Mouse (Mus musculus) cortical plate, adult 2 months (tissue): ENCODE measurements around the gene Rxylt1. TPM values are rescaled to one million over a fixed set of nuclear protein-coding genes. Genes with fewer than 3 reads are reported as not detected.

Source experiments
- H3K27ac ChIP-seq: fragments of 200-500 bp; 2 replicates; pipeline ENCODE4 v1.5.1; 2012; ENCODE audit warnings: low read length, control low read depth, inconsistent platforms; ENCODE audit not compliant: insufficient read depth
- H3K4me1 ChIP-seq: fragments of 200-500 bp; 2 replicates; pipeline ENCODE4 v1.6.1; 2011; ENCODE audit warnings: low read length; ENCODE audit not compliant: control insufficient read depth, insufficient read depth
- H3K4me3 ChIP-seq: fragments of 200-500 bp; 2 replicates; pipeline ENCODE4 v1.5.1; 2011; ENCODE audit warnings: mild to moderate bottlenecking, low read length, control low read depth; ENCODE audit not compliant: insufficient read depth
- CTCF ChIP-seq: fragments of 200-500 bp; IDR thresholded peaks from 2 replicates; pipeline ENCODE4 v1.5.1; 2011; ENCODE audit warnings: mild to moderate bottlenecking, control low read depth, low read length; ENCODE audit not compliant: insufficient read depth; ENCODE audit errors: extremely low read depth
- POLR2A ChIP-seq: fragments of 200-500 bp; IDR thresholded peaks from 2 replicates; pipeline ENCODE4 v1.6.1; 2011; ENCODE audit warnings: mild to moderate bottlenecking, low read length, control low read depth; ENCODE audit not compliant: insufficient read depth; ENCODE audit errors: extremely low read depth
- polyA plus RNA-seq: library from polyadenylated mRNA; depleted of rRNA; stranded (reverse); fragments of >200 nt; gene quantifications from 2 replicates; pipeline ENCODE4 v1.2.3, GENCODE M21; 2012; rRNA removed

Rxylt1 gene
- polyA plus RNA-seq, 1 experiment = 19.0 TPM

- TF ChIP-seq CTCF (no peak), POLR2A (no peak)
- Histone ChIP-seq H3K4me3 (peak overlapping the region; percentile 55), H3K27ac (no peak overlapping the region), H3K4me1 (no peaks in the 10 kb centered on the region)
These were observed 50.7 kb downstream of the Rxylt1 start for GRCm38 (mm10) chr10:122046511-122046903.

- no peak for TF ChIP-seq POLR2A
- no peak for TF ChIP-seq CTCF
These were observed 51.2 kb downstream of the Rxylt1 start for GRCm38 (mm10) chr10:122045946-122046345.

GRCm38 (mm10) chr10:122044926-122045325 is 52.2 kb downstream of the Rxylt1 start:
- no peaks in the 10 kb centered on the region for H3K4me1 ChIP-seq
- TF ChIP-seq POLR2A = no peak
- TF ChIP-seq CTCF = no peak
- H3K27ac ChIP-seq = no peak overlapping the region
- no peak overlapping the region for H3K4me3 ChIP-seq

More at GRCm38 (mm10) chr10:122045946-122046345, 51.2 kb downstream of the Rxylt1 start:
- Histone ChIP-seq H3K27ac (no peak overlapping the region), H3K4me1 (no peaks in the 10 kb centered on the region), H3K4me3 (peak overlapping the region; percentile 55; the same call in 1 of the 2 replicates)

- TF ChIP-seq CTCF = 0 out of 2 replicates have a peak, but pooled peaks have one; percentile 21
- TF ChIP-seq POLR2A = no peak
- no peak overlapping the region for H3K27ac ChIP-seq
- H3K4me3 ChIP-seq = no peak overlapping the region
- H3K4me1 ChIP-seq = no peaks in the 10 kb centered on the region
These were observed 56.8 kb downstream of the Rxylt1 start for GRCm38 (mm10) chr10:122040372-122040771.

GRCm38 (mm10) chr10:122039566-122039965 is 57.6 kb downstream of the Rxylt1 start:
- H3K4me1 ChIP-seq = no peaks in the 10 kb centered on the region
- H3K27ac ChIP-seq = no peak overlapping the region
- TF ChIP-seq POLR2A = no peak
- no peak for TF ChIP-seq CTCF
- H3K4me3 ChIP-seq = no peak overlapping the region

- Histone ChIP-seq H3K4me3 (no peak overlapping the region), H3K4me1 (no peaks in the 10 kb centered on the region), H3K27ac (no peak overlapping the region)
- TF ChIP-seq POLR2A (no peak), CTCF (no peak)
These were observed 58.6 kb downstream of the Rxylt1 start for GRCm38 (mm10) chr10:122038554-122038953.

GRCm38 (mm10) chr10:122033271-122033670 is 63.9 kb downstream of the Rxylt1 start:
- Histone ChIP-seq H3K4me1 (no peaks in the 10 kb centered on the region), H3K4me3 (no peak overlapping the region), H3K27ac (no peak overlapping the region)
- TF ChIP-seq POLR2A (no peak), CTCF (no peak)

- Histone ChIP-seq H3K4me3 (no peak overlapping the region), H3K27ac (no peak overlapping the region), H3K4me1 (no peaks in the 10 kb centered on the region)
- TF ChIP-seq POLR2A (no peak), CTCF (no peak)
These were observed 66.8 kb downstream of the Rxylt1 start for GRCm38 (mm10) chr10:122030420-122030819.

- TF ChIP-seq POLR2A (no peak), CTCF (no peak)
- H3K27ac ChIP-seq = no peak overlapping the region
- H3K4me1 ChIP-seq = no peaks in the 10 kb centered on the region
- H3K4me3 ChIP-seq = no peak overlapping the region
These were observed 67.4 kb downstream of the Rxylt1 start for GRCm38 (mm10) chr10:122029738-122030137.

Other genes starting within 250 kb of the Rxylt1 start
- 6.1 and 8.4 TPM in 2 replicates for gene Srgap1, start 50.1 kb downstream of the Rxylt1 start, polyA plus RNA-seq